Mouse (Mus musculus): ENCODE results near the gene Pgk1. TPM values are rescaled to one million over a fixed set of nuclear protein-coding genes. Genes with fewer than 3 reads are reported as not detected.

Pgk1 gene
- polyA plus RNA-seq, 1 experiment from 2014 or later, result 434 TPM

Other genes with a start within 250 kb of the Pgk1 start
- 47.5 and 47.9 TPM in 2 replicates for gene Magt1, start 175.2 kb upstream of the Pgk1 start, polyA plus RNA-seq (2014; fragmentation: Nextera tagmentation; extraction: Ambion mirVana)
- 311 and 328 TPM in 2 replicates for gene Cox7b, start 171.4 kb upstream of the Pgk1 start, polyA plus RNA-seq (2014; fragmentation: Nextera tagmentation; extraction: Ambion mirVana)
- gene Atp7a, start 159.8 kb upstream of the Pgk1 start, polyA plus RNA-seq (2014; fragmentation: Nextera tagmentation; extraction: Ambion mirVana), result 32.7 and 33.7 TPM in 2 replicates
- 0.31 and 0.74 TPM in 2 replicates for gene Tlr13, start 43.9 kb upstream of the Pgk1 start, polyA plus RNA-seq (2014; fragmentation: Nextera tagmentation; extraction: Ambion mirVana)
- gene Taf9b, start 34.1 kb downstream of the Pgk1 start, polyA plus RNA-seq (2014; fragmentation: Nextera tagmentation; extraction: Ambion mirVana), result 15.0 and 15.5 TPM in 2 replicates
- not detected in 2 replicates for gene Fnd3c2, start 68.3 kb downstream of the Pgk1 start, polyA plus RNA-seq (2014; fragmentation: Nextera tagmentation; extraction: Ambion mirVana)